Mouse (Mus musculus): ENCODE measurements at regions not wholly inside any gene's neighbourhood (a gene's known extent, or its start where the extent isn't known, plus 50 kb on each side); places are given as distances from the start of the nearest gene placed in this dataset.

- Histone ChIP-seq H3K79me3 (ENCODE audit: low read depth) (no peaks in the 10 kb centered on the region), H3K27me3 (ENCODE audit: control insufficient read depth, insufficient read depth, insufficient read length) (no peaks in the 10 kb centered on the region), H3ac (ENCODE audit: control insufficient read depth, insufficient read length, low read depth) (no peak overlapping the region), H3K36me3 (ENCODE audit: control insufficient read depth, insufficient read depth) (no peaks in the 10 kb centered on the region), H3K4me3 (ENCODE audit: insufficient read depth, poor library complexity, severe bottlenecking) (no peak overlapping the region), H3K79me2 (ENCODE audit: control insufficient read depth, insufficient read depth) (no peaks in the 10 kb centered on the region)
- TF ChIP-seq MYOG (IDR thresholded peaks at IDR 0.05; ENCODE audit: control insufficient read depth, extremely low read depth, insufficient read length) (no peak), FOSL1 (IDR thresholded peaks at IDR 0.05; ENCODE audit: insufficient read depth, low read length, poor library complexity, severe bottlenecking) (peak; percentile 70), MAX (IDR thresholded peaks at IDR 0.05) (peak; percentile 52), MYOD1 (IDR thresholded peaks at IDR 0.05; ENCODE audit: control insufficient read depth, insufficient read length, low read depth) (no peak)
Observed at GRCm38 (mm10) chr8:8299965-8300767, 360.9 kb downstream of the Efnb2 start.

- TF ChIP-seq FOSL1 (IDR thresholded peaks at IDR 0.05; ENCODE audit: insufficient read depth, low read length, poor library complexity, severe bottlenecking) (no peak), MYOG (IDR thresholded peaks at IDR 0.05; ENCODE audit: control insufficient read depth, extremely low read depth, insufficient read length) (no peak), CTCF (IDR thresholded peaks at IDR 0.05; ENCODE audit: control insufficient read depth, insufficient read depth, insufficient read length) (no peak), MYOD1 (IDR thresholded peaks at IDR 0.05; ENCODE audit: control insufficient read depth, insufficient read length, low read depth) (no peak), MAX (IDR thresholded peaks at IDR 0.05) (no peak), CEBPB (IDR thresholded peaks at IDR 0.05; ENCODE audit: low read depth) (no peak), USF1 (IDR thresholded peaks at IDR 0.05; ENCODE audit: low read depth) (no peak)
- no peaks in the 10 kb centered on the region for H3K36me3 ChIP-seq (ENCODE audit: control insufficient read depth, insufficient read depth)
- H3K79me3 ChIP-seq (ENCODE audit: low read depth) = no peaks in the 10 kb centered on the region
Observed at GRCm38 (mm10) chr8:8292577-8293247, 368.3 kb downstream of the Efnb2 start.

GRCm38 (mm10) chr8:8285876-8286275, 375.2 kb downstream of the Efnb2 start:
- H3K79me3 ChIP-seq (ENCODE audit: low read depth) = no peaks in the 10 kb centered on the region
- no peaks in the 10 kb centered on the region for H3K79me2 ChIP-seq (ENCODE audit: control insufficient read depth, insufficient read depth)
- H3ac ChIP-seq (ENCODE audit: control insufficient read depth, insufficient read length, low read depth) = no peak overlapping the region
- TF ChIP-seq CEBPB (IDR thresholded peaks at IDR 0.05; ENCODE audit: low read depth) (no peak), FOSL1 (IDR thresholded peaks at IDR 0.05; ENCODE audit: insufficient read depth, low read length, poor library complexity, severe bottlenecking) (no peak), USF1 (IDR thresholded peaks at IDR 0.05; ENCODE audit: low read depth) (no peak), MYOG (IDR thresholded peaks at IDR 0.05; ENCODE audit: control insufficient read depth, extremely low read depth, insufficient read length) (no peak), MYOD1 (IDR thresholded peaks at IDR 0.05; ENCODE audit: control insufficient read depth, insufficient read length, low read depth) (no peak), MAX (IDR thresholded peaks at IDR 0.05) (no peak), CTCF (IDR thresholded peaks at IDR 0.05; ENCODE audit: control insufficient read depth, insufficient read depth, insufficient read length) (no peak)
- no peak overlapping the region for H3K4me3 ChIP-seq (ENCODE audit: insufficient read depth, poor library complexity, severe bottlenecking)
- H3K36me3 ChIP-seq (ENCODE audit: control insufficient read depth, insufficient read depth) = no peaks in the 10 kb centered on the region
- H3K27me3 ChIP-seq (ENCODE audit: control insufficient read depth, insufficient read depth, insufficient read length) = no peaks in the 10 kb centered on the region

More at GRCm38 (mm10) chr8:8292577-8293247, 368.3 kb downstream of the Efnb2 start:
- no peaks in the 10 kb centered on the region for H3K27me3 ChIP-seq (ENCODE audit: control insufficient read depth, insufficient read depth, insufficient read length)
- no peak overlapping the region for H3ac ChIP-seq (ENCODE audit: control insufficient read depth, insufficient read length, low read depth)
- no peaks in the 10 kb centered on the region for H3K79me2 ChIP-seq (ENCODE audit: control insufficient read depth, insufficient read depth)
- H3K4me3 ChIP-seq (ENCODE audit: insufficient read depth, poor library complexity, severe bottlenecking) = no peak overlapping the region

GRCm38 (mm10) chr8:8274987-8275386, 386.1 kb downstream of the Efnb2 start:
- no peaks in the 10 kb centered on the region for H3K36me3 ChIP-seq (ENCODE audit: control insufficient read depth, insufficient read depth)
- no peaks in the 10 kb centered on the region for H3K27me3 ChIP-seq (ENCODE audit: control insufficient read depth, insufficient read depth, insufficient read length)

GRCm38 (mm10) chr8:8274211-8274641, 386.8 kb downstream of the Efnb2 start:
- no peak overlapping the region for H3ac ChIP-seq (ENCODE audit: control insufficient read depth, insufficient read length, low read depth)
- TF ChIP-seq MYOD1 (IDR thresholded peaks at IDR 0.05; ENCODE audit: control insufficient read depth, insufficient read length, low read depth) (peak; percentile 51), MAX (IDR thresholded peaks at IDR 0.05) (peak; percentile 39), CTCF (IDR thresholded peaks at IDR 0.05; ENCODE audit: control insufficient read depth, insufficient read depth, insufficient read length) (no peak), CEBPB (IDR thresholded peaks at IDR 0.05; ENCODE audit: low read depth) (peak; percentile 81), USF1 (IDR thresholded peaks at IDR 0.05; ENCODE audit: low read depth) (no peak), MYOG (IDR thresholded peaks at IDR 0.05; ENCODE audit: control insufficient read depth, extremely low read depth, insufficient read length) (no peak), FOSL1 (IDR thresholded peaks at IDR 0.05; ENCODE audit: insufficient read depth, low read length, poor library complexity, severe bottlenecking) (no peak)
- no peaks in the 10 kb centered on the region for H3K27me3 ChIP-seq (ENCODE audit: control insufficient read depth, insufficient read depth, insufficient read length)
- H3K36me3 ChIP-seq (ENCODE audit: control insufficient read depth, insufficient read depth) = no peaks in the 10 kb centered on the region
- no peaks in the 10 kb centered on the region for H3K79me2 ChIP-seq (ENCODE audit: control insufficient read depth, insufficient read depth)
- no peak overlapping the region for H3K4me3 ChIP-seq (ENCODE audit: insufficient read depth, poor library complexity, severe bottlenecking)
- no peaks in the 10 kb centered on the region for H3K79me3 ChIP-seq (ENCODE audit: low read depth)

More at GRCm38 (mm10) chr8:8274987-8275386, 386.1 kb downstream of the Efnb2 start:
- Histone ChIP-seq H3K79me2 (ENCODE audit: control insufficient read depth, insufficient read depth) (no peaks in the 10 kb centered on the region), H3K79me3 (ENCODE audit: low read depth) (no peaks in the 10 kb centered on the region), H3K4me3 (ENCODE audit: insufficient read depth, poor library complexity, severe bottlenecking) (no peak overlapping the region), H3ac (ENCODE audit: control insufficient read depth, insufficient read length, low read depth) (no peak overlapping the region)
- TF ChIP-seq FOSL1 (IDR thresholded peaks at IDR 0.05; ENCODE audit: insufficient read depth, low read length, poor library complexity, severe bottlenecking) (peak; percentile 72), USF1 (IDR thresholded peaks at IDR 0.05; ENCODE audit: low read depth) (no peak), MYOG (IDR thresholded peaks at IDR 0.05; ENCODE audit: control insufficient read depth, extremely low read depth, insufficient read length) (no peak), MYOD1 (IDR thresholded peaks at IDR 0.05; ENCODE audit: control insufficient read depth, insufficient read length, low read depth) (peak; percentile 35), MAX (IDR thresholded peaks at IDR 0.05) (peak; percentile 33)

All from C2C12 (cell line).